Mouse (Mus musculus): Measurements from ENCODE around the gene Edem3.

- TF ChIP-seq POLR2A (IDR thresholded peaks at IDR 0.05; ENCODE audit: extremely low read depth, insufficient read depth, low read length) (no peak), CTCF (IDR thresholded peaks at IDR 0.05; ENCODE audit: low read depth, low read length) (no peak)
Measured at GRCm38 (mm10) chr1:151812004-151812712, 57.0 kb downstream of the Edem3 start.
